Mouse (Mus musculus) hindbrain, postnatal 0 days (tissue): ENCODE measurements around the gene Cytl1. TPM values are rescaled to one million over a fixed set of nuclear protein-coding genes. Genes with fewer than 3 reads are reported as not detected.

Experiments
- ATAC-seq: fragments of 200-750 bp; cut with Nextera tagmentation; 2 replicates; pipeline ENCODE4 v1.8.0; 2017; ENCODE audit warnings: mild to moderate bottlenecking, moderate TSS enrichment, moderate library complexity
- DNase-seq: peaks from one replicate; pipeline ENCODE4 v3.0.0-alpha.2; 2015; ENCODE audit warnings: low spot score
- H3K27ac ChIP-seq: fragments of 300-500 bp; sonication (generic); 2 replicates; pipeline ENCODE4 v1.5.1; 2014; ENCODE audit warnings: mild to moderate bottlenecking
- H3K27me3 ChIP-seq: fragments of 300-500 bp; sonication (generic); 2 replicates; pipeline ENCODE4 v1.6.1; 2014; ENCODE audit warnings: low read length, mixed read lengths; ENCODE audit not compliant: insufficient read depth
- H3K36me3 ChIP-seq: fragments of 300-500 bp; sonication (generic); 2 replicates; pipeline ENCODE4 v1.6.1; 2014; ENCODE audit warnings: low read length, mixed read lengths; ENCODE audit not compliant: insufficient read depth
- H3K4me1 ChIP-seq: fragments of 300-500 bp; sonication (generic); 2 replicates; pipeline ENCODE4 v1.6.1; 2014; ENCODE audit warnings: antibody characterized with exemption, low read length, mixed read lengths; ENCODE audit not compliant: insufficient read depth
- H3K4me2 ChIP-seq: fragments of 300-500 bp; sonication (generic); 2 replicates; pipeline ENCODE4 v1.6.1; 2014; ENCODE audit warnings: low read depth, mild to moderate bottlenecking, low read length, moderate library complexity, mixed read lengths
- H3K4me3 ChIP-seq: fragments of 300-500 bp; sonication (generic); 2 replicates; pipeline ENCODE4 v1.5.1; 2014; ENCODE audit warnings: low read length
- H3K9ac ChIP-seq: fragments of 300-500 bp; sonication (generic); replicated peaks from 2 replicates; pipeline ENCODE4 v1.6.1; 2014; ENCODE audit warnings: mild to moderate bottlenecking, low read length, moderate library complexity, mixed read lengths
- H3K9me3 ChIP-seq: fragments of 300-500 bp; sonication (generic); 2 replicates; pipeline ENCODE4 v1.6.1; 2016; ENCODE audit warnings: low read length, mixed read lengths
- CTCF ChIP-seq: IDR thresholded peaks from 2 replicates; pipeline ENCODE4 v1.5.1; 2016; ENCODE audit warnings: antibody characterized with exemption, control low read depth, low read depth
- WGBS: fragments of 180-500 bp; shearing (Covaris S2); extraction: QIAGEN DNeasy Blood & Tissue Kit; methylation state at CpG from one replicate; pipeline ENCODE4 v1.1.7; 2014; 5-methylcytosine and 5-hydroxymethylcytosine counted together
- polyA plus RNA-seq: library from polyadenylated mRNA; unstranded; fragments of >200 nt; fragmentation: Nextera tagmentation; extraction: Ambion mirVana; gene quantifications from 2 replicates; pipeline ENCODE4 v1.2.1, GENCODE M21; 2015
- total RNA-seq: library from RNA; depleted of rRNA; stranded (reverse); fragments of >200 nt; gene quantifications from 2 replicates; pipeline ENCODE4 v1.2.3, GENCODE M21; 2014

The Cytl1 gene
- total and polyA plus RNA-seq, 2 experiments from 2014 or later, result 0.94 to 3.5 TPM

GRCm38 (mm10) chr5:37736213-37736612, 894 bp downstream of the Cytl1 start:
- 60% methylated on average over 7 of the region's 7 CpGs for WGBS

GRCm38 (mm10) chr5:37743889-37744707, 8.8 kb downstream of the Cytl1 start:
- H3K9ac ChIP-seq, result no peak overlapping the region
- H3K36me3 ChIP-seq, result no peaks in the 10 kb centered on the region
- H3K4me2 ChIP-seq, result no peak overlapping the region
- no peaks in the 10 kb centered on the region for H3K27me3 ChIP-seq
- no peak overlapping the region for H3K27ac ChIP-seq
- DNase-seq (no peak), ATAC-seq (no peak)
- no peak overlapping the region for H3K4me3 ChIP-seq
- no peak for TF ChIP-seq CTCF
- 76% methylated on average over 13 of the region's 13 CpGs for WGBS
- H3K4me1 ChIP-seq, result no peaks in the 10 kb centered on the region
- 0 out of 2 replicates have a peak, but pooled peaks cover 6% of the 10 kb centered on the region for H3K9me3 ChIP-seq

More at GRCm38 (mm10) chr5:37736213-37736612, 894 bp downstream of the Cytl1 start:
- Histone ChIP-seq H3K27ac (no peak overlapping the region), H3K36me3 (no peaks in the 10 kb centered on the region), H3K4me3 (no peak overlapping the region), H3K27me3 (no peaks in the 10 kb centered on the region), H3K4me1 (no peaks in the 10 kb centered on the region), H3K9me3 (no peaks in the 10 kb centered on the region), H3K9ac (no peak overlapping the region), H3K4me2 (no peak overlapping the region)
- ATAC-seq, result no peak
- DNase-seq, result peak; percentile 27
- peak; percentile 49 for TF ChIP-seq CTCF

- Histone ChIP-seq H3K4me2 (no peak overlapping the region), H3K36me3 (no peaks in the 10 kb centered on the region), H3K9me3 (no peaks in the 10 kb centered on the region), H3K9ac (no peak overlapping the region), H3K4me1 (no peaks in the 10 kb centered on the region), H3K27ac (no peak overlapping the region), H3K4me3 (no peak overlapping the region), H3K27me3 (no peaks in the 10 kb centered on the region)
- peak; percentile 90 for DNase-seq
- TF ChIP-seq CTCF, result peak; percentile 94
- whole genome bisulfite sequencing, result 70% methylated on average over 8 of the region's 8 CpGs
- ATAC-seq, result peak; percentile 91
Observed at GRCm38 (mm10) chr5:37752027-37752967, 17.0 kb downstream of the Cytl1 start.

GRCm38 (mm10) chr5:37753366-37753765, 18.0 kb downstream of the Cytl1 start:
- no peak for DNase-seq
- Histone ChIP-seq H3K4me2 (no peak overlapping the region), H3K9ac (no peak overlapping the region), H3K4me1 (no peaks in the 10 kb centered on the region), H3K4me3 (no peak overlapping the region), H3K36me3 (no peaks in the 10 kb centered on the region), H3K27me3 (no peaks in the 10 kb centered on the region), H3K27ac (no peak overlapping the region), H3K9me3 (no peaks in the 10 kb centered on the region)
- ATAC-seq, result no peak
- 76% methylated on average over 7 of the region's 7 CpGs for WGBS
- no peak for TF ChIP-seq CTCF

- DNase-seq, result no peak
- no peak overlapping the region for H3K4me3 ChIP-seq
- no peak overlapping the region for H3K27ac ChIP-seq
- TF ChIP-seq CTCF, result no peak
- no peak for ATAC-seq
- WGBS, result 88% methylated on average over 3 of the region's 3 CpGs
- no peaks in the 10 kb centered on the region for H3K9me3 ChIP-seq
- no peaks in the 10 kb centered on the region for H3K27me3 ChIP-seq
- no peak overlapping the region for H3K9ac ChIP-seq
- no peaks in the 10 kb centered on the region for H3K4me1 ChIP-seq
- no peak overlapping the region for H3K4me2 ChIP-seq
- H3K36me3 ChIP-seq, result no peaks in the 10 kb centered on the region
Observed at GRCm38 (mm10) chr5:37762046-37762445, 26.7 kb downstream of the Cytl1 start.

GRCm38 (mm10) chr5:37765851-37766250, 30.5 kb downstream of the Cytl1 start:
- no peaks in the 10 kb centered on the region for H3K4me1 ChIP-seq
- no peak for DNase-seq
- WGBS, result 33% methylated on average over 8 of the region's 8 CpGs
- H3K27ac ChIP-seq, result no peak overlapping the region
- TF ChIP-seq CTCF, result no peak
- H3K4me2 ChIP-seq, result no peak overlapping the region
- H3K4me3 ChIP-seq, result no peak overlapping the region
- H3K9me3 ChIP-seq, result no peaks in the 10 kb centered on the region
- no peak for ATAC-seq
- 0 out of 2 replicates have a peak, but pooled peaks cover 4% of the 10 kb centered on the region for H3K27me3 ChIP-seq
- H3K9ac ChIP-seq, result no peak overlapping the region
- H3K36me3 ChIP-seq, result no peaks in the 10 kb centered on the region
